Mouse (Mus musculus) 3T3-L1 (cell line): ENCODE measurements at regions not wholly inside any gene's neighbourhood (a gene's known extent, or its start where the extent isn't known, plus 50 kb on each side); places are given as distances from the start of the nearest gene placed in this dataset.

ENCODE experiments used
- DNase-seq: peaks from one replicate; pipeline ENCODE4 v3.0.0-alpha.2; 2015; ENCODE audit warnings: low read depth, low spot score

- DNase-seq = no peak
Observed at GRCm38 (mm10) chr4:89446765-89447487, 136.1 kb upstream of the Cdkn2b start.

- DNase-seq = no peak
Observed at GRCm38 (mm10) chr4:89446156-89446716, 135.4 kb upstream of the Cdkn2b start.

DNA sequence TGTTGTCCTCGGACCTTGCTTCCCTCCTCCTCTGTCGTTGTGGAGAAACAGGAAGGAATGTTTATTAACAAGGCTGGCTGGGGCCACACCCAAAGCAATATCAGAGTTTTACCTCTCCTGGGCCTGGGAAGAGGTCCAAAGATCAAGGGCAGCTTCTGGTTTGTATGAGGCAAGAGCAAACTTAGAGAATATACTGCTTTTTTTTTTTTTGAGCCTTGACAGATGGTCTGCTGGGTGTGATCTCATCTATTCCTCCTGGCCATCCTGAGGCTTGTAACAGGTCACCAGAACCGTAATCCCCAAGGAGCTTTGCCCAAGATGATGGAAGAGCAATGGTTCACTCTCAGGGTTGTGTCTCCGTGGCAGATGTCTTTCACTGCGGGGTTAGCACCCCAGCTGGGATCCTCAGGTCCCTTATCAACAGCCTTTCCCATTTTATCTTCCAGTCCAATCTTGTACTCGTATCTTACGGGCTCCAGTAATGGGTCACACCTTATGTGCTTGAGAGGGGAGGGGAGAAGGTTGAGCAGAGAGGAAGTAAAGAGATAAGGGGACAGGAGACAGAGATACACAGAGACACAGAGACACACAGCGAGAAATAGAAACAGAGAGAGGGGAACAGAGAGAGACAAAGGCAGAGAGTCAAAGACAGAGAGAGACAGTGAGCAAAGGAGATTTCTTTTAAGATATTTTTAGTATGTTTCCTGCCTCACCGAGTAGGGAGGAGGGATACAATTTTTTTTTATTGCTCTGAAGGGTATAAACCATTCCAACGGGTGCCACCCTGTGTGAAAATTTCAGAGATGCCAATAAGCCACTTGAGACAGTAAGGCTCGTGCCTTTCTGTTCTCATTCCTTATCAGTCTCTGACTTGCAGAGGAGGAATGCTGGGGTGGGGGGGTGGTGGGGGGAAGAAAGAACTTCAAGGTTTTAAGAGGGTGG is 134.6 kb upstream of the Cdkn2b start:
- peak; percentile 70 for DNase-seq

GRCm38 (mm10) chr4:89442526-89442925 is 131.7 kb upstream of the Cdkn2b start:
- DNase-seq = no peak

DNA sequence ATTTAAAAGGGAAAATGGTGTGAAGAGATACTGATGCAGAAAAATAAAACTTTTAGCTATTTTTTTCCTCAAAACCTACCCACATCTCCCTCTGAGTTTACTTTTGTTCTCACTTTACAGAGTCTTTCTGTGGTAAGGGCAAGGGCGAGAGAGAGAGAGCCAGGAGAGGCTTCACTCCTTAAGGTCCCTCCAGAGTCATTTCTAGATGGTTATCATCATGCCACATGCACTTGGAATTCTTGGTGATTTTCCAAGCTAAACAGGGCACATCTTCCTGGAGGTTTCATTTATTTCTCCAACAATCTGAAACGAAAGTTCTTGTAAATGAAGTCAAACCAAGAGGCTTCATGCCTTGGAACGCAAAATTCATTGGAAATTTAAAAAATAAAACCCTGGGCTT is 130.0 kb upstream of the Cdkn2b start:
- DNase-seq = peak; percentile 79

GRCm38 (mm10) chr4:89440326-89440725 is 129.5 kb upstream of the Cdkn2b start:
- DNase-seq = peak; percentile 88

DNA sequence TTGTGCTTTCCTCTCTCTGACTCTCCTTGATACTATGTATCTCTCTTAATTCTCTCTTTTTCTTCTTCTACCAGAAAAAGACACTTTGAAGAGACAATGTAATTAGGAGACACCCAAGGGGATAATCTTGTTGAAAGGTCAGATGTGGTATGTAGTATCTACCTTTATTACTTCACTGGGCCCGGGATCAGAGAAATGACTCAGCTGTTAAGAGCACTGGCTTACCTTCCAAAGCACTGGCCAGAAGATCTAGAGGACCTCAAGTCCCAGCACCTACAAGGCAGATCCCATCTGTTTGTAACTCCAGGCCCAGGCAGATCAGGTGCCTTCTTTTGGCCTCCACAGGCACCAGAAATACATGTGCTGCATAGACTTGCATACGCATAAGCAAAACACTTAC is 127.8 kb upstream of the Cdkn2b start:
- DNase-seq = no peak

DNA sequence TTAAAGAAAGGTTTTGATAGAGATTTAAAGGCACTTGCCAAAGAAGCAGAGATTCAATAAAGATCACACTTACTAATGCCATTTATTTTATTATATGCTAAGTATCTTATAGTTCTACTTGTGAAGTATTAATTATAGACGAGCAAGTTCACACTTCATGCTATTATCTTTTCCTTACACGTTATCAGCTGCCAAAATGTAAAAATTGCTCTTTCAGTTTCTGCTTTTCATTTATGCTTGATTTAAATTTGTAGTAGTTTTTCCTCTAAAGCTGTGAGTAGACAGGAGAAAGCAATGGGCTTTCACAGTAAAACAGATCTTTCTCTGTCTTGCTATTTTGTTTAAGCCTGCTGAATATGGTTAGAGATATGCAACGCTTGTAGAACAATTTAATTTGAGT is 125.9 kb upstream of the Cdkn2b start:
- no peak for DNase-seq

DNA sequence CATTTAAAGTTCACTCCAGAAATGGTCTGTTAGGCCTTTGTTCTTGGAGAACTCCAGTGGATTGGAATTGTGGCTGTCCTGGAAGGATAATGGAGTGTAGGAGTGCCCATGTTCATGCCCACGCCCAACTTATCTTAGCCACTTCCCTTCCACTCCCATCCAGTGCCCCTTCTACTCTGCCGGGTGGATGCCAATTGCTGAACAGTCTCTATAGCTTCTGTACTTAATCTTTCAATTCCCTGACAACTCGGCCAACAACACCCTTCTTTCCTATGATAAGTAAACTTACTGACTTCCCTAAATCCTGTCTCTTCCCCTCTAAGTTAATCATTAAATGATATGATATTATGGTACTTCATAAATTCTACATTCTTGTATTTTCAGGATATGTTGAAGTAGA is 123.3 kb upstream of the Cdkn2b start:
- DNase-seq = no peak

- DNase-seq = no peak
Observed at GRCm38 (mm10) chr4:89433528-89433927, 122.7 kb upstream of the Cdkn2b start.

GRCm38 (mm10) chr4:89431520-89431919 is 120.7 kb upstream of the Cdkn2b start:
- no peak for DNase-seq

- peak; percentile 66 for DNase-seq
Observed at GRCm38 (mm10) chr4:89428465-89428864, 117.6 kb upstream of the Cdkn2b start.

- peak; percentile 99 for DNase-seq
Observed at GRCm38 (mm10) chr4:89427345-89428293, 116.8 kb upstream of the Cdkn2b start.

DNA sequence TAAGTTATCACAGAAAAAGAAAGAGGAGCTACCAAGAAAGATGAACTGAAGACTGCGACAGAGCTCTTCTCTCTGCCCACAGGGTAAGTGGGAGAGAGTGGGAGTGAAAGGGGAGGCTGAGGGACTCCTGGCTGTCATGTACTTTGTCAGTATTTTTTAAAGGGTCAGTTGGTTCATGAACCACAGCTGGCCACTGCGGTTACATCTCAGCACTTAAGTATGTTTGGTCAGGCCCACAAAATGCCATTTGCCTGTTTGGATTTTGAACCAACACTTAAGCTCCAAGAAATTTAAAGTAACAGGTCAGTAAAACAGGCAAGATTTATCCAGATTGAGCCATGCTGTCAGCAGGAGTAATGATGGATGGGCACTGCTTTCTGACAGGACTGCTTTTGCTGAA is 115.1 kb upstream of the Cdkn2b start:
- peak; percentile 96 for DNase-seq

DNA sequence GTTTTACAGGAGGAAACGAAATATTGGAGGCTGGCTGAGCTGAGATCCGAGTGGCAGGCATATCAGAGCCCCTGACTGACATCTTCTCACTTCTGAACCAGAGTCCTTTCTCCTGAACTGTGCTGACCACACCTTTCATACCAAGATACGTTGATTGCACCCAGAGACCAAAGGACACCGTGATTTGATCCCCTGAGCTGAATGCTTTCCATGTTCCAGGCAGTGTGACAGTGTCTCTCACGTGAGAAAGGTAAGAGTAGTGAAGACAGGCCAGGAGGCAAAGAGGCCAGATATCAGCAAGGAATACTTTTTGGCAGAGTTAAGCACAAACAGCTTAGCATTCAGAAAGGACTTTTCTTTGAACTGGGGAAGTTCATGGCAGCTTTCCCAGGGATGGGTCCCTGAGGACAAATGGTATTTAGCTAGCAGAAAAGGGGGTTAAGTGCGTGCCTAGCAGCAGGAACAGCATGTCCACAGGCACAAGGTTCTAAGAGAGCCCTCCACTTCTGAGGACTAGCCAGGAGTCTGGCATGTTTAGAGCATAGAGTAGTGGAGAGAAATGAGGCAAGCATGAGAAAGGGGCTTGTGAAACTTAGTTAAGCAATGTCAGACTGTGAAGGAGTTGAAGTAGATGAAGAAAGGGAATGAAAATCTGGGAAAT is 111.0 kb upstream of the Cdkn2b start:
- DNase-seq = peak; percentile 92

- DNase-seq = no peak
Observed at GRCm38 (mm10) chr4:89420868-89421267, 110.0 kb upstream of the Cdkn2b start.

GRCm38 (mm10) chr4:89419507-89419906 is 108.7 kb upstream of the Cdkn2b start:
- no peak for DNase-seq

DNA sequence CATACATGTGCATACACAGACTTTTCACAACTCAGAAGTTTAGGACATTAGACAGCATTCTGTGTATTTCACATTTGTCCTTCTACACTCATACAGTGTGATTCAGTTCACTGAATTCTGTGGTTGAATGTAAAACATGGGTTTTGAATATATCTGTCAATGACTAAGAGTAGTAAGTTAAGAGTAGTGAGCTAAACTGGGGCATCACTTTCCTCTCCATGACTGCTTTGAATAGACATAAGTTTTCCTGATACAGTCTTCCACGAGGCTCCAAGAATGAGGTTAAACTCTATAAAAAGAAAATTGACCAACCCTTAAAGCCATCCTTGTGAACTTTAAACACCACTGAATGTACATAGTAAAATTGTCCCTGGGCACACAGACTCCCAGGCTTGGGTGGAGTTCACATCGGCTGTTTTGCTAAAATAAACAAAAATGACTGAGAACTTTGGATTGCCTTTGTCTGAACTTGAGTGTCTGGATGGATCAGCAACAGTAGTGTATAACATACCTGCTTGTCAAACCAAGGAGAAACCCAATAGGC is 94.9 kb upstream of the Cdkn2b start:
- no peak for DNase-seq

DNA sequence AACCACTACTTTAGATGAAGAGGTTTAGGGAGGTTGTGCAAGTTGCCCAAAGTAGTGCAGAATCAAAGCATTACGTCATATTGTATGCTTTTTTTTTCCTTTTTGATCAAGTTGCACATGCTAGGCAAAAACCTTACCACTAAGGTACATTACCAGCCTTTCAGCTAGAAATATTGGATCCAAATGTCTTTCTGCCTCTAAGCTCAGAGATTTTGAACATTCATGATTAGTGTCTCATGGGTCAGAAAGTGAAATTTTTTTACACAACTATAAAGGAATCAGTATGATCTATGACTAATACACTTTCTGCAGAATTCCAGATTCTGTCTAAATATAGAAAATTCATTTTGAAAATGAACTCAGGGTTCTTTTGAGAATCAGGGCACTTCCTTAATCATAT is 92.3 kb upstream of the Cdkn2b start:
- peak; percentile 59 for DNase-seq

GRCm38 (mm10) chr4:89402324-89402723 is 91.5 kb upstream of the Cdkn2b start:
- DNase-seq = peak; percentile 64
